Mouse (Mus musculus): ENCODE results near the gene Khdc4. TPM values are rescaled to one million over a fixed set of nuclear protein-coding genes. Genes with fewer than 3 reads are reported as not detected.
A peak's percentile ranks its signal among the peaks of the same experiment; 100 is the strongest.
"Not testable (repeated sequence)": the region's sequence is repeated elsewhere in the genome, so short reads cannot be mapped to it uniquely, and the experiment has no call there.

Gene Khdc4
- polyA plus RNA-seq, 1 experiment: 0.37 TPM

DNA sequence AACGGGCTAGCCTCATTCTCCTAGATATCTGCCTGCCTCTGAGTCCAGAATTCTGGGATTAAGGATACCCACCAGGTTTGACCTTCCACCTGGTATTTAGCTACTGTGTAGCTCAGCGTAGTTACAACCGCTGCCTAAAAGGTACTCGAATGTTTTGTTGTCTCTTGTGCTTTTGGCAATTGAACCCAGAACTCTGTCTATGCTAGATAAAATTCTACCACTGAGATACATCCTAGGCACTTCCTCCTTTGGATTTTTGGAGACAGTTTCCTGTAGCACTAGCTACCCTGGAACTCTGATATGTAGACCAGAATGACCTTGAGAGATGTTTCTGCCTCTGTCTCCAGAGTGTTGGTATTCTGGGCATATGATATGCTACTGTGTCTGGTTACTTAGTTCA is 28.1 kb downstream of the Khdc4 start:
- TF ChIP-seq GATA1 (IDR thresholded peaks at IDR 0.05; ENCODE audit: low read length) (no peak), TAL1 (IDR thresholded peaks at IDR 0.05; ENCODE audit: low read length) (no peak)
- Histone ChIP-seq H3K4me1 (ENCODE audit: control insufficient read depth) (peaks cover 17% of the 10 kb centered on the region), H3K27me3 (ENCODE audit: control insufficient read depth) (no peaks in the 10 kb centered on the region), H3K36me3 (ENCODE audit: control insufficient read depth) (peaks cover 66% of the 10 kb centered on the region), H3K4me3 (replicated peaks) (no peak overlapping the region), H3K9me3 (ENCODE audit: control insufficient read depth, low read length) (no peaks in the 10 kb centered on the region)

DNA sequence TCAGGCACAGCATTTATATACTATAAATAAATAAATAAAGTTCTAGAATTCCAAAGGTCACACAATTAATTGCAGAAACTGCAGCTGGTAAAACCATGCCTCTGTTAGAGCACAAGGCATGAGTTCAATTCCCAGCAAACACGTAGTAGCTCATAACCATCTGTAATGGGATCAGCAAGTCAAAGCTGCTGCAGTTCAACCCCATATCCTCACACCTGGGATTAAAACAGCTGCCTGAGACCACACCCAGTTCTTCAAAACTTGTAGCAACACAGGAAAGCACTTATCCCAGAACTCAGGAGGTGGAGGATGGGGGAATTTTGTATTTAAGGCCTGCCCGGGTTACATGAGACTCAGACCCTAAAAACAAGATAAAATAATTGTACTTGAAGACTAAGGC is 29.1 kb downstream of the Khdc4 start:
- no peak for TF ChIP-seq GATA1 (IDR thresholded peaks at IDR 0.05; ENCODE audit: low read length)
- no peak for TF ChIP-seq TAL1 (IDR thresholded peaks at IDR 0.05; ENCODE audit: low read length)
- Histone ChIP-seq H3K9me3 (ENCODE audit: control insufficient read depth, low read length) (no peaks in the 10 kb centered on the region), H3K27me3 (ENCODE audit: control insufficient read depth) (no peaks in the 10 kb centered on the region), H3K36me3 (ENCODE audit: control insufficient read depth) (peaks cover 66% of the 10 kb centered on the region), H3K4me1 (ENCODE audit: control insufficient read depth) (peaks cover 28% of the 10 kb centered on the region), H3K4me3 (replicated peaks) (no peak overlapping the region)

DNA sequence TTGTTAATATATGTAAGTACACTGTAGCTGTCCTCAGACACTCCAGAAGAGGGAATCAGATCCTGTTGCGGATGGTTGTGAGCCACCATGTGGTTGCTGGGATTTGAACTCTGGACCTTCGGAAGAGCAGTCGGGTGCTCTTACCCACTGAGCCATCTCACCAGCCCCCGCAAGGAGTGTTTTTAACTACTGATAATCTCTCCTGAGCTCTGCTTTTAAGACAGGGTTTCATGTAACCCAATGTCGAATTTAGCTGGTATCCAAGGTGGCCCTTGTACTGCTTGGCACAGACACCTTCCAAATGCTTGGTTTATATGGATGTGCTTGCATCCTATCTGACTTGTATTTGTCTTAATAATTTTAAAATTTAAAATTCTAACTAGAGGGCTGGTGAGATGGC is 30.1 kb downstream of the Khdc4 start:
- Histone ChIP-seq H3K4me1 (ENCODE audit: control insufficient read depth) (peaks cover 31% of the 10 kb centered on the region), H3K36me3 (ENCODE audit: control insufficient read depth) (peaks cover 66% of the 10 kb centered on the region)
- not testable (repeated sequence) for H3K9me3 ChIP-seq (ENCODE audit: control insufficient read depth, low read length)

GRCm38 (mm10) chr3:88716399-88717197 is 31.0 kb downstream of the Khdc4 start, which contains the start of gene Rit1:
TSS of gene Rit1 (plus strand) at chr3:88716838.
- peaks cover 66% of the 10 kb centered on the region for H3K36me3 ChIP-seq (ENCODE audit: control insufficient read depth)
- TF ChIP-seq TAL1 (IDR thresholded peaks at IDR 0.05; ENCODE audit: low read length) (no peak), GATA1 (IDR thresholded peaks at IDR 0.05; ENCODE audit: low read length) (no peak)
- no peaks in the 10 kb centered on the region for H3K9me3 ChIP-seq (ENCODE audit: control insufficient read depth, low read length)
- peaks cover 32% of the 10 kb centered on the region for H3K4me1 ChIP-seq (ENCODE audit: control insufficient read depth)
- H3K4me3 ChIP-seq (replicated peaks): peak within 1 kb of the TSS; percentile 85
- H3K27me3 ChIP-seq (ENCODE audit: control insufficient read depth): no peaks in the 10 kb centered on the region

More for the DNA sequence above, 30.1 kb downstream of the Khdc4 start:
- H3K27me3 ChIP-seq (ENCODE audit: control insufficient read depth); H3K4me3 ChIP-seq (replicated peaks): not testable (repeated sequence)

- Histone ChIP-seq H3K27me3 (ENCODE audit: control insufficient read depth) (no peaks in the 10 kb centered on the region), H3K9me3 (ENCODE audit: control insufficient read depth, low read length) (no peaks in the 10 kb centered on the region), H3K4me3 (replicated peaks) (peak overlapping the region; percentile 85), H3K4me1 (ENCODE audit: control insufficient read depth) (peaks cover 32% of the 10 kb centered on the region), H3K36me3 (ENCODE audit: control insufficient read depth) (peaks cover 64% of the 10 kb centered on the region)
- no peak for TF ChIP-seq GATA1 (IDR thresholded peaks at IDR 0.05; ENCODE audit: low read length)
- TF ChIP-seq TAL1 (IDR thresholded peaks at IDR 0.05; ENCODE audit: low read length): no peak
Measured at GRCm38 (mm10) chr3:88717198-88717798, 31.7 kb downstream of the Khdc4 start.

GRCm38 (mm10) chr3:88717831-88718230 is 32.2 kb downstream of the Khdc4 start:
- Histone ChIP-seq H3K36me3 (ENCODE audit: control insufficient read depth) (peaks cover 59% of the 10 kb centered on the region), H3K9me3 (ENCODE audit: control insufficient read depth, low read length) (no peaks in the 10 kb centered on the region), H3K4me3 (replicated peaks) (peak overlapping the region; percentile 85), H3K27me3 (ENCODE audit: control insufficient read depth) (no peaks in the 10 kb centered on the region), H3K4me1 (ENCODE audit: control insufficient read depth) (peaks cover 32% of the 10 kb centered on the region)
- no peak for TF ChIP-seq TAL1 (IDR thresholded peaks at IDR 0.05; ENCODE audit: low read length)
- TF ChIP-seq GATA1 (IDR thresholded peaks at IDR 0.05; ENCODE audit: low read length): no peak

- TF ChIP-seq GATA1 (IDR thresholded peaks at IDR 0.05; ENCODE audit: low read length) (no peak), TAL1 (IDR thresholded peaks at IDR 0.05; ENCODE audit: low read length) (no peak)
- Histone ChIP-seq H3K36me3 (ENCODE audit: control insufficient read depth) (peaks cover 54% of the 10 kb centered on the region), H3K27me3 (ENCODE audit: control insufficient read depth) (no peaks in the 10 kb centered on the region), H3K4me3 (replicated peaks) (peak overlapping the region; percentile 85), H3K9me3 (ENCODE audit: control insufficient read depth, low read length) (no peaks in the 10 kb centered on the region), H3K4me1 (ENCODE audit: control insufficient read depth) (peaks cover 32% of the 10 kb centered on the region)
Measured at GRCm38 (mm10) chr3:88719098-88719497, 33.5 kb downstream of the Khdc4 start.

GRCm38 (mm10) chr3:88736556-88736955 is 51.0 kb downstream of the Khdc4 start:
- no peak for TF ChIP-seq TAL1 (IDR thresholded peaks at IDR 0.05; ENCODE audit: low read length)
- TF ChIP-seq GATA1 (IDR thresholded peaks at IDR 0.05; ENCODE audit: low read length): no peak
- Histone ChIP-seq H3K4me3 (replicated peaks) (no peak overlapping the region), H3K27me3 (ENCODE audit: control insufficient read depth) (no peaks in the 10 kb centered on the region; the same call in 1 of the 2 replicates), H3K4me1 (ENCODE audit: control insufficient read depth) (peaks cover under 1% of the 10 kb centered on the region; the same call in 1 of the 2 replicates), H3K9me3 (ENCODE audit: control insufficient read depth, low read length) (peaks cover 5% of the 10 kb centered on the region; the same call in 1 of the 2 replicates), H3K36me3 (ENCODE audit: control insufficient read depth) (peaks cover 3% of the 10 kb centered on the region)

GRCm38 (mm10) chr3:88738641-88739040 is 53.0 kb downstream of the Khdc4 start:
- Histone ChIP-seq H3K4me1 (ENCODE audit: control insufficient read depth) (peaks cover 3% of the 10 kb centered on the region; the same call in 1 of the 2 replicates), H3K36me3 (ENCODE audit: control insufficient read depth) (no peaks in the 10 kb centered on the region), H3K27me3 (ENCODE audit: control insufficient read depth) (no peaks in the 10 kb centered on the region; the same call in 1 of the 2 replicates), H3K4me3 (replicated peaks) (no peak overlapping the region), H3K9me3 (ENCODE audit: control insufficient read depth, low read length) (peaks cover 2% of the 10 kb centered on the region; the same call in 1 of the 2 replicates)
- TF ChIP-seq GATA1 (IDR thresholded peaks at IDR 0.05; ENCODE audit: low read length) (no peak), TAL1 (IDR thresholded peaks at IDR 0.05; ENCODE audit: low read length) (no peak)

Measured in erythroblast, embryonic 14.5 days (primary cell).